Mouse (Mus musculus): ENCODE results near the gene Olfr30.
"Not testable (repeated sequence)": the region's sequence is repeated elsewhere in the genome, so short reads cannot be mapped to it uniquely, and the experiment has no call there.

Gene Olfr30

DNA sequence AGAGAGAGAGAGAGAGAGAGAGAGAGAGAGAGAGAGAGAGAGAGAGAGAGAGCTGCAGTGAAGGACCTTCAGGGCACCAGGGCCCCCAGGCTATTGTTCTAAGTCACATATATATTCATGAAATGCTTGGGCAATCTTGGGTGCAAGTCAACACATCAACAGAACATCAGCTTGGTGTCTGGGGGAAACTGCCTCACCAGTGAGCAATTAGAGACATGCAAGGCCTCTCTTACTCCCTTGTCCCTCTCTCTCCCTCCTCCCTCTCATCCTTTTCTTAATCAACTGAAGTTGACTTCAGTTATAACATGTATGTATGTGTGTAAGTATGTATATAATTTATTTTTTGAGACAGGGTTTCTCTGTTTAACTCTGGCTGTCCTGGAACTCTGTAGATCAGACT is at the start of gene Olfr30:
Gene Olfr30, minus strand, starts transcription at position 101 of the 400 bp plus-strand sequence.
- no peak for DNase-seq (ENCODE audit: low spot score)

DNA sequence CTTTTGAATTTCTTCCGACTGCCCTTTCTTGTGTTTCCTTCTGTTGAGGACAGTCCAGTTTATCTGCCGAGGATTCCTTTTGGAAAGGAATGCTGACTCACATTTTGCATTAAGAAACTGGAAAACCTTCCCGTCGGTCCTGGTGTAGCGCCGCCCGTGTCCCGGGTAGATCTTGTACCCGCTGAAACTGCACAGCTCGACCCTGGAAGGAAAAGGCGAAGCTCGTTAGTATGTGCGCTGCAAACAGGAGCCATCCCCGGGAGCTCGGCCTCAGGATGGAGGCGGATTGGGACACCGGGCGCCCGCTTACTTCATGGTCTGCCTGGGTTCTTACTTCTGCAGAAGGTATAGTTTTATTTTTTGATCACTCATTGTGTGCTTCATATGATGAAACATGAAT is 47.0 kb upstream of the Olfr30 start:
- not testable (repeated sequence) for DNase-seq (ENCODE audit: low spot score)

DNA sequence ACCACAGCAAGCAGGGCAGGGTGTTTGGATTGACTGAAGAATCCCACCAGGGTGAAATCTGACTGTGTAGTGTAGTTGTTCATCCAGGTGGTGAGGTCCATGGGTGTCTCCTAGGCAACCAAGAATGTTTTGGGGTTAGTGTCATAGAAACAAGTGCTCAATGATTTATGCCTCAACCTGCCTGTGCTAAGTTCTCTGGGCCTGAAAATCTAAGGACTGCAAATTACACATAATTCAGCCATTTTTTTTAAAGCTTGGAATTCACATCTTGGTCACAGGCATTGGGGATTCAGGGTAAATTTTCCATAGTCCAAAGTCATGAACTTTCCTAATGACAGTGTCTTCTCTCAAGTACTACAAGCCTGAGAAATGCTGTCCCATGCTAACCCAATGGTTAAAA is 40.4 kb upstream of the Olfr30 start, which contains the start of gene Olfr331:
Gene Olfr331, minus strand, starts transcription at position 101 of the 400 bp plus-strand sequence.
- not testable (repeated sequence) for DNase-seq (ENCODE audit: low spot score)

DNA sequence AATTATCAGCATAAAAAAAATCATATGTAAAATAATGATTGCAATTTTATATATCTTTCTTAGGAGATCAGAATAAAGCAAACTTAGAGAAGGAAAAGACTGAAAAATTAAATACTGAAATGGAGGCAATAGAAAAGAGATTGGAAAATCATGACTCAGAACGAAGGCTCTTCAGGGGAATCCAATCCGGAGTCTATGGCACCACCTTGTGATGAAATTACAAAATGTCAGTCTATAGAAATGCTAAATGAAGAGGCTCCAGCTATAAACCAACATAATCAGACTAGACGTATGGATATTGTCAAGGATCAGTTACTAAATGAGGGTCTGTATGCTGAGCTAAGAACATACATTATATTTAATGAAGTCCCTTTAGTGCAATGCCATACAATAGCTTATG is 37.2 kb upstream of the Olfr30 start:
- DNase-seq (ENCODE audit: low spot score) = no peak

DNA sequence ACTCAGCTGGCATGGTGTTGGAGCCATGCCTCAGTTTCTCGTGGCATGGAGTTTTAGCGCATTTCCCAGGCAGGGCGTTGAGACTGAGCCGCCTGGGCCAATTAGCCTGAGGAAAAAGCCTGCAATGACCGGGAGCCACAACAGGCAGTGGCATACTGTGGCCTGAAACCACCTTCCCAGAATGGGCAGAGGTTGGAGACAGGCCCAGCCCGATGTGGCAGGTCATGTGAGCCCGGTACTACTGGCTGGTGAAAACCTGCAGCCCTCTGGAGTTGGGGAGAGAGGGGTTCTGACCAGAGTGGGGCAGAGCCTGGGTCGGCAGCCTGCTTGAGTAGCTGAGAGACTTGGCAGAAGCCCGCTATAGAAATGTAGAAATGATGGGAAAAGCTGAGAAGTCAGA is 36.7 kb upstream of the Olfr30 start:
- DNase-seq (ENCODE audit: low spot score) = no peak

DNA sequence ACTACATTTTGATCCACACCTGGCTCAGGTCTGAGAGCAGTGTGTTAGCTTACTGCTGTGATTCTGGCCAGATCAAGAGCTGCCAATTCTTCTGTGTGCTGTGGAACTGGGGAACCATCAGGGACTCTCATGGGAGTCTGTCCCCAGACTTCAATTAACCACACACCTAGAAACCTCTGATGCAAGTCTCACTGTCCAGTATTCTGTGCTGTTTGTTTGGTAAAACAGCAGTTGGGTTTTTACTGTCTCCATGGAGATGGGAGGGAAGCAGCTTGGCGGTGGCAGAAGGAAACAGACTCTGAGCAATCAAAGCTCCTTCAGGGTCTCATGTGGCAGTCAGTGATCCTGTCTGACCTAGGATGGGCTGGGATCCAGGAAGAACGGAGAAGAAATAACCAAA is 30.4 kb upstream of the Olfr30 start, which contains the start of gene Olfr332:
Gene Olfr332, minus strand, starts transcription at position 101 of the 400 bp plus-strand sequence.
- DNase-seq (ENCODE audit: low spot score) = no peak

DNA sequence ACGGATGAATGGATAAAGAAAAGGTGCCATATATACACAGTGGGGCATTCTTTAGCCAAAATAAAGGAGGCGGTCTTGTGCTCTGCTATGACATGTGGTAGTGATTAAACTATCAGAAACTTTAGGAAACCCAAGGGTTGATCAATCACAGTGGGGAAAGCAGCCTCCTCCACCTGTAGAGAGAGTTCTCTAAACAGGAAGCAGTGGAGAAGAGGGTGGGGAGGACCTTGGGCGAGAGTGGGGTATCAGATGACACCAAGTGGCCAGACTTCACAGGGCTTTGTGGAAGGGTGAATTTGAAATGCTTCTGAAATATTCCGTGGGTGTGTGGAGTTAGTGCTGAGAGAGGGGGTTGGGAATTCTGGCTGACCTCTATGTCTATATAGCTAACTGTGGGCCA is 8.5 kb downstream of the Olfr30 start:
- no peak for DNase-seq (ENCODE audit: low spot score)

DNA sequence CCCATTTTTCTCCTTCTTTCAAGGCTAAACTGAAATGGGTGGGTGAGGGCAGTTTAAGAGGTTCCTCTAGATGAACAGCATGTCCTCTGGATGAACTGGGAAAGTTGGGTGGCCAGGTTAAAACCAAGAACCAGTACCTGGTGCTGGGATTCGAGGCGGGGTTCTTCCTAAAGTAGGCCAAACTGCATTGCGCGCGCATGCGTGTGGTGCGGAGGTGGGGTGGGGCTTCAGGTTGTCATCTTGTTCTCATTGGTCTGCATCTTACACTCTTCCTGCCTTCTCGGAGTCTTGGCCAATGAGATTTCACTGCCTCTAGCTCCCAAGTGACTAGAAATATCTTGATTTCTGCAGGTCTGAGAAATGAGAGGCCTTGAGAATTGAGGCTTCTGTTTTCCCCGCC is 9.3 kb downstream of the Olfr30 start, which contains the start of gene Lypd9:
Gene Lypd9, minus strand, starts transcription at position 165 of the 400 bp plus-strand sequence.
- no peak for DNase-seq (ENCODE audit: low spot score)

DNA sequence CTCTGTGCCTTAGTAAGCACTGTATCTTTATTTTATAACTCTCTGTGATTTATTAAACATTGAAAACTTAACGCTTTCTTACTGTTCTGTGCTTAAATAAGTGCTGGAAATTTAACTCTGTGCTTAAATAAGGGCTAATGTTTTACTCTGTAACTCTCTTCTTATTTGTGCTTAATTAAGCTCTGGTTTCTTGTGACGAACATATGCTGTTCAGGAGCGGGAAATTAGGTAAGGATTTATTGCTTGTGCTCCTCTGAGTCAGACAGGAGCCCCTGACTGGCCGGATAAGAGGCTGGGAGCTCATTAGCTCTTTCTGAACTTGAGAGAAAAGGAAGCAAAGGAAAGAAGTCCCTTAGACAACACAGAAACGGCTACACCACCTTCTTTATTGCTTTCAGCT is 24.2 kb downstream of the Olfr30 start:
- DNase-seq (ENCODE audit: low spot score) = no peak

DNA sequence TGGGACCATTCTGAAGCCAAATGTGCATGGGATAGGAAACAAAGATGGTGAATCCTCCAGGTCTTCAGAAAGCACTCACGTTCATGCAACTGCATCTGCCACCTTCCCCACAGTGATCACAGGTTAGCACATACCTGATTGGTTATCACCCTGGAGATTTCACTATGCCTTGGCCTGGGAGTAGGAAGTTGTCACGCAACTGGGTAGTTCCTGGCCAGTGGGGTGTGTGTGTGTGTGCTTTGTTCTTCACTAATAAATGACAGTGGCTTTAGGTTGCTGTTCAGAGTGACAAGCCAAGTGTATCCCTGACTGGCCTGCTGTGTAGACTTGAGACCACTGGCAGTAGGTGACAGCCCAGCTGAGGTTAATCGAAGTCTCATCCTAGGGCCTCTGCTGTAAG is 29.8 kb downstream of the Olfr30 start, which contains the start of gene Gm12253:
Gene Gm12253, plus strand, starts transcription at position 301 of the 400 bp plus-strand sequence.
- no peak for DNase-seq (ENCODE audit: low spot score)

DNA sequence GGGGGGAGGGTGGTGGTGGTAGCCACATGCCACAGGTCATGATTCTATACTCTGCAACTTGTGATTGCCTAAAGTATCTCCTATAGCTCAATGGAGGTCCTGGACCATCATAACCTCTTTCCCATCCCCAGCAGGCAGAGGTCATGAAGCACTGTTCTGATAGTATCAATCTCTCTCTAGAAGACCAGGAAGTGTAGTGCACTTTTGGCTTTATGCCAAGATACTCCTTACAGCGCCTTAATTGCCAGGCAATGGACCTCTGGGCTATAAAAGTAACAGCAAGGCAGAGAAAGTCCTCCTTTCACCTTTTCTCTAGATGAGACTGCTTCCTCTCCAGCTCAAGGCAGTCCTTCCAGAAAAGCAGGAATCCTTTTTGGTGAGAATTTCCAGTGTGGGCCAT is 41.3 kb downstream of the Olfr30 start, which contains the start of gene 1810065E05Rik:
Gene 1810065E05Rik, plus strand, starts transcription at position 297 of the 400 bp plus-strand sequence.
- DNase-seq (ENCODE audit: low spot score) = no peak

DNA sequence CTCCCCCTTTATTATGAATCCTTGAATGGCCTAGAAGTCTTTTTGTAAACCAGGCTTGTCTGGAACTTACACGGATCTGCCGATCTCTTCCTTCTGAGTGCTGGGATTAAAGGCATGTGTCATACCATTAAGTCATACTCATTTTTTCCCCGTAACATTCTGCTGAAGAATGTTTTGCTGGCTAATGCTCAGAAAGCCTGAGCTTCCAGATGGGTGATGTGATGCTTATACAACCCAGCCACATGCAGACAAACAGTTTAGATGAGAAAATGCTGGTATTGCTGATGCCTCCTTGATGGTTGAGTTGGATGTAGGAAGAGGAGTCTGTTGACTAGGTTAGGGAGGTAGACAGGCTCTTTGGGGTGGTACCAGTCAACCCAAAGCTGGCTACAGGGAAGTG is 43.7 kb downstream of the Olfr30 start:
- peak; percentile 12 for DNase-seq (ENCODE audit: low spot score)

DNA sequence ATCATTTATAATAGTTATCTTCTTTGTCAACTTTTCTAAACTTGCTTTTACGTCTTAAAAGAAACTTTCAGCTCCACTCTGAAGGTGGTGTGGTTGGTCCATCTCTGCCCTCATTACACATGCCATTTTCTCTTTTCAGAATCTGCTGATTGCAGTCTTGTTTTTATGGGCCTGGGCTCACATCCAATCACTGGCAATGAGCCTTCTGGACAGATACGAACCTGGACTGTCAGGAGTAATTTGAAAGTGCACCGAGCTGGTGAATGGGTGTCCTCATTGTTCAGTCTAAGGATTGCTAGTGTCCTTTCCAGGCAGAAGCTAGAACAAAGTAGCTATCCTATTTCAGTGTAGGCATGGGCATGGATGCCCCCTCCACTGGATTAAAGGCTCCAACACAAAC is 54.0 kb downstream of the Olfr30 start:
- no peak for DNase-seq (ENCODE audit: low spot score)
